Mouse (Mus musculus): ENCODE data around the gene Foxs1. TPM values are rescaled to one million over a fixed set of nuclear protein-coding genes. Genes with fewer than 3 reads are reported as not detected.

Foxs1 gene
- total and polyA plus RNA-seq, 3 experiments: 1.7 to 10.5 (median 3.5) TPM

- Histone ChIP-seq H3K27ac (no peak within 1 kb of the TSS), H3K4me1 (ENCODE audit: control insufficient read depth, insufficient read depth, low read length) (peaks cover 5% of the 10 kb centered on the region), H3K27me3 (ENCODE audit: control insufficient read depth, insufficient read depth, low read length) (no peaks in the 10 kb centered on the region), H3K4me3 (no peak within 1 kb of the TSS), H3K36me3 (ENCODE audit: control insufficient read depth, insufficient read depth, low read length) (no peaks in the 10 kb centered on the region), H3K79me2 (replicated peaks; ENCODE audit: control insufficient read depth, insufficient read depth, low read length) (no peaks in the 10 kb centered on the region), H3K9ac (ENCODE audit: low read depth, low read length) (no peak within 1 kb of the TSS)
- DNase-seq: no peak
- 36% methylated on average over 12 of the region's 12 CpGs for WGBS
- intact Hi-C loops (cut with DNase I): no loop called here
- TF ChIP-seq EP300 (IDR thresholded peaks at IDR 0.05; ENCODE audit: insufficient read depth, low read depth, low read length): no peak
- TF ChIP-seq CTCF (IDR thresholded peaks at IDR 0.05): no peak
- no peak for TF ChIP-seq POLR2A (IDR thresholded peaks at IDR 0.05; ENCODE audit: insufficient read depth, low read depth, low read length)
These were observed 22.0 kb downstream of the Foxs1 start, which contains the start of gene Mylk2 for GRCm38 (mm10) chr2:152911031-152911430. TSS of gene Mylk2 (plus strand) at chr2:152911352.

GRCm38 (mm10) chr2:152909848-152910247 lies 23.2 kb downstream of the Foxs1 start:
- Histone ChIP-seq H3K79me2 (replicated peaks; ENCODE audit: control insufficient read depth, insufficient read depth, low read length) (no peaks in the 10 kb centered on the region), H3K27ac (no peak overlapping the region), H3K27me3 (ENCODE audit: control insufficient read depth, insufficient read depth, low read length) (no peaks in the 10 kb centered on the region), H3K4me1 (ENCODE audit: control insufficient read depth, insufficient read depth, low read length) (peaks cover 7% of the 10 kb centered on the region), H3K36me3 (ENCODE audit: control insufficient read depth, insufficient read depth, low read length) (no peaks in the 10 kb centered on the region), H3K4me3 (no peak overlapping the region), H3K9ac (ENCODE audit: low read depth, low read length) (no peak overlapping the region)
- WGBS: 74% methylated on average over 6 of the region's 6 CpGs
- TF ChIP-seq POLR2A (IDR thresholded peaks at IDR 0.05; ENCODE audit: insufficient read depth, low read depth, low read length) (no peak), CTCF (IDR thresholded peaks at IDR 0.05) (no peak), EP300 (IDR thresholded peaks at IDR 0.05; ENCODE audit: insufficient read depth, low read depth, low read length) (no peak)
- no peak for DNase-seq
- intact Hi-C loops (cut with DNase I): loop anchor here (5.0 kb wide), 1 partner anchor 32 kb away; no protein-coding TSS in a partner anchor

GRCm38 (mm10) chr2:152907114-152907943 lies 25.7 kb downstream of the Foxs1 start:
- Histone ChIP-seq H3K9ac (ENCODE audit: low read depth, low read length) (no peak overlapping the region), H3K27ac (no peak overlapping the region; the same call in 1 of the 2 replicates)
- TF ChIP-seq POLR2A (IDR thresholded peaks at IDR 0.05; ENCODE audit: insufficient read depth, low read depth, low read length) (no peak), EP300 (IDR thresholded peaks at IDR 0.05; ENCODE audit: insufficient read depth, low read depth, low read length) (no peak), CTCF (IDR thresholded peaks at IDR 0.05) (no peak)

GRCm38 (mm10) chr2:152906274-152907037 lies 26.6 kb downstream of the Foxs1 start:
- WGBS: 52% methylated on average over 9 of the region's 9 CpGs
- H3K36me3 ChIP-seq (ENCODE audit: control insufficient read depth, insufficient read depth, low read length): no peaks in the 10 kb centered on the region
- no peak overlapping the region for H3K9ac ChIP-seq (ENCODE audit: low read depth, low read length)
- H3K4me3 ChIP-seq: no peak overlapping the region
- no peaks in the 10 kb centered on the region for H3K79me2 ChIP-seq (replicated peaks; ENCODE audit: control insufficient read depth, insufficient read depth, low read length)
- intact Hi-C loops (cut with DNase I): loop anchor here (5.0 kb wide), 1 partner anchor 36 kb away; no protein-coding TSS in a partner anchor
- TF ChIP-seq CTCF (IDR thresholded peaks at IDR 0.05) (no peak), EP300 (IDR thresholded peaks at IDR 0.05; ENCODE audit: insufficient read depth, low read depth, low read length) (no peak), POLR2A (IDR thresholded peaks at IDR 0.05; ENCODE audit: insufficient read depth, low read depth, low read length) (no peak)
- DNase-seq: no peak
- peak overlapping the region; percentile 82 for H3K27ac ChIP-seq
- H3K4me1 ChIP-seq (ENCODE audit: control insufficient read depth, insufficient read depth, low read length): peaks cover 7% of the 10 kb centered on the region
- no peaks in the 10 kb centered on the region for H3K27me3 ChIP-seq (ENCODE audit: control insufficient read depth, insufficient read depth, low read length)

More at GRCm38 (mm10) chr2:152907114-152907943, 25.7 kb downstream of the Foxs1 start:
- Histone ChIP-seq H3K27me3 (ENCODE audit: control insufficient read depth, insufficient read depth, low read length) (no peaks in the 10 kb centered on the region), H3K79me2 (replicated peaks; ENCODE audit: control insufficient read depth, insufficient read depth, low read length) (no peaks in the 10 kb centered on the region), H3K36me3 (ENCODE audit: control insufficient read depth, insufficient read depth, low read length) (no peaks in the 10 kb centered on the region), H3K4me1 (ENCODE audit: control insufficient read depth, insufficient read depth, low read length) (peaks cover 7% of the 10 kb centered on the region), H3K4me3 (no peak overlapping the region)
- intact Hi-C loops (cut with DNase I): loop anchor here (5.0 kb wide), 1 partner anchor 35 kb away; no protein-coding TSS in a partner anchor
- WGBS: 50% methylated on average over 14 of the region's 14 CpGs
- DNase-seq: no peak

GRCm38 (mm10) chr2:152905036-152905829 lies 27.8 kb downstream of the Foxs1 start:
- H3K36me3 ChIP-seq (ENCODE audit: control insufficient read depth, insufficient read depth, low read length): no peaks in the 10 kb centered on the region
- no peaks in the 10 kb centered on the region for H3K27me3 ChIP-seq (ENCODE audit: control insufficient read depth, insufficient read depth, low read length)
- no peak overlapping the region for H3K9ac ChIP-seq (ENCODE audit: low read depth, low read length)
- peak overlapping the region; percentile 82 for H3K27ac ChIP-seq
- peak in 1 of 2 experiments; percentile 41 for DNase-seq
- H3K79me2 ChIP-seq (replicated peaks; ENCODE audit: control insufficient read depth, insufficient read depth, low read length): no peaks in the 10 kb centered on the region
- TF ChIP-seq EP300 (IDR thresholded peaks at IDR 0.05; ENCODE audit: insufficient read depth, low read depth, low read length) (0 out of 2 replicates have a peak, but pooled peaks have one; percentile 9), CTCF (IDR thresholded peaks at IDR 0.05) (no peak)
- intact Hi-C loops (cut with DNase I): loop anchor here (5.0 kb wide), 1 partner anchor 37 kb away; no protein-coding TSS in a partner anchor
- WGBS: 28% methylated on average over 11 of the region's 11 CpGs
- H3K4me3 ChIP-seq: no peak overlapping the region
- peaks cover 7% of the 10 kb centered on the region for H3K4me1 ChIP-seq (ENCODE audit: control insufficient read depth, insufficient read depth, low read length)
